Mouse (Mus musculus) midbrain, postnatal 0 days (tissue): ENCODE measurements at regions not wholly inside any gene's neighbourhood (a gene's known extent, or its start where the extent isn't known, plus 50 kb on each side); places are given as distances from the start of the nearest gene placed in this dataset.

Source experiments
- ATAC-seq: fragments of 200-750 bp; cut with Nextera tagmentation; 2 replicates; pipeline ENCODE4 v1.8.0; 2017; ENCODE audit warnings: moderate number of reproducible peaks, mild to moderate bottlenecking, moderate TSS enrichment, moderate library complexity; ENCODE audit not compliant: low FRiP score
- DNase-seq: peaks from one replicate; pipeline ENCODE4 v3.0.0-alpha.2; 2015; ENCODE audit warnings: low spot score
- H3K27ac ChIP-seq: fragments of 300-500 bp; sonication (generic); 2 replicates; pipeline ENCODE4 v1.5.1; 2014; ENCODE audit warnings: low read depth, mild to moderate bottlenecking, low read length, mixed read lengths
- H3K27me3 ChIP-seq: fragments of 300-500 bp; sonication (generic); 2 replicates; pipeline ENCODE4 v1.6.1; 2014; ENCODE audit warnings: low read length, control low read depth, mixed read lengths; ENCODE audit not compliant: insufficient read depth
- H3K36me3 ChIP-seq: fragments of 300-500 bp; sonication (generic); 2 replicates; pipeline ENCODE4 v1.6.1; 2014; ENCODE audit warnings: low read length, control low read depth, mixed read lengths; ENCODE audit not compliant: insufficient read depth
- H3K4me1 ChIP-seq: fragments of 300-500 bp; sonication (generic); 2 replicates; pipeline ENCODE4 v1.6.1; 2014; ENCODE audit warnings: mild to moderate bottlenecking, control low read depth, antibody characterized with exemption, low read length, mixed read lengths; ENCODE audit not compliant: insufficient read depth
- H3K4me2 ChIP-seq: fragments of 300-500 bp; sonication (generic); 2 replicates; pipeline ENCODE4 v1.6.1; 2014; ENCODE audit warnings: low read depth, mild to moderate bottlenecking, low read length, mixed read lengths; ENCODE audit not compliant: poor library complexity, severe bottlenecking
- H3K4me3 ChIP-seq: fragments of 300-500 bp; sonication (generic); 2 replicates; pipeline ENCODE4 v1.5.1; 2014; ENCODE audit warnings: low read depth, mild to moderate bottlenecking, low read length, moderate library complexity
- H3K9ac ChIP-seq: fragments of 300-500 bp; sonication (generic); replicated peaks from 2 replicates; pipeline ENCODE4 v1.6.1; 2014; ENCODE audit warnings: mild to moderate bottlenecking, low read length, moderate library complexity, mixed read lengths; ENCODE audit not compliant: poor library complexity, severe bottlenecking
- H3K9me3 ChIP-seq: fragments of 300-500 bp; sonication (generic); 2 replicates; pipeline ENCODE4 v1.6.1; 2016; ENCODE audit warnings: low read length, control low read depth
- CTCF ChIP-seq: IDR thresholded peaks from 2 replicates; pipeline ENCODE4 v1.5.1; 2016; ENCODE audit warnings: antibody characterized with exemption, mild to moderate bottlenecking
- WGBS: fragments of 180-500 bp; shearing (Covaris S2); extraction: QIAGEN DNeasy Blood & Tissue Kit; methylation state at CpG from one replicate; pipeline ENCODE4 v1.1.7; 2014; 5-methylcytosine and 5-hydroxymethylcytosine counted together

DNA sequence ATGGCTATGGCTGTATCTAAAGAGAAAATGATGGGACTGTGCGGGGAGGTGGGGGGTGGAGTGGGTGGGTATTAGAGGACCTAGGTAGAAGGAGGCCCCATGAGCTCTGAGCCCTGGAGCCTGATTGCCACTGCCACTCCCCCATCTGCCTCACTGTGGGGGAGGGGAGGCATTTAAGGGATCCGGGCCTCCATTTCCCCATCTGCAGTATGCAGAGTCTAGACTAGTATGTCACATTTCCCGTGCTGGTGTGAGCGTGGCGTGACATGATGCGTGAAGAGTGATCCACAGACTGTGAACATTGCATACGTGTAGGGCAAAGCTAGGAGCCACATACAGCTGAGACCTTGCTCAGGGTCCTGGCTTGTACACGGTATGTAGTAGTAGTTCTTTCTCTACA is 140.7 kb downstream of the Pja1 start:
- no peaks in the 10 kb centered on the region for H3K36me3 ChIP-seq
- WGBS, result 91% methylated on average over 8 of the region's 8 CpGs
- H3K4me1 ChIP-seq, result no peaks in the 10 kb centered on the region
- no peaks in the 10 kb centered on the region for H3K9me3 ChIP-seq
- H3K4me2 ChIP-seq, result no peak overlapping the region
- H3K9ac ChIP-seq, result no peak overlapping the region
- no peak for TF ChIP-seq CTCF
- ATAC-seq, result no peak
- no peak overlapping the region for H3K4me3 ChIP-seq
- DNase-seq, result no peak
- H3K27me3 ChIP-seq, result peaks cover 3% of the 10 kb centered on the region; the same call in 1 of the 2 replicates
- no peak overlapping the region for H3K27ac ChIP-seq

- H3K4me1 ChIP-seq, result no peaks in the 10 kb centered on the region
- no peak overlapping the region for H3K27ac ChIP-seq
- no peak overlapping the region for H3K9ac ChIP-seq
- H3K4me2 ChIP-seq, result no peak overlapping the region
- TF ChIP-seq CTCF, result no peak
- no peaks in the 10 kb centered on the region for H3K9me3 ChIP-seq
- peaks cover 3% of the 10 kb centered on the region; the same call in 1 of the 2 replicates for H3K27me3 ChIP-seq
- ATAC-seq, result no peak
- WGBS, result 67% methylated on average over 4 of the region's 4 CpGs
- no peak for DNase-seq
- no peak overlapping the region for H3K4me3 ChIP-seq
- H3K36me3 ChIP-seq, result no peaks in the 10 kb centered on the region
These were observed 142.5 kb downstream of the Pja1 start for GRCm38 (mm10) chrX:99328576-99328975.

DNA sequence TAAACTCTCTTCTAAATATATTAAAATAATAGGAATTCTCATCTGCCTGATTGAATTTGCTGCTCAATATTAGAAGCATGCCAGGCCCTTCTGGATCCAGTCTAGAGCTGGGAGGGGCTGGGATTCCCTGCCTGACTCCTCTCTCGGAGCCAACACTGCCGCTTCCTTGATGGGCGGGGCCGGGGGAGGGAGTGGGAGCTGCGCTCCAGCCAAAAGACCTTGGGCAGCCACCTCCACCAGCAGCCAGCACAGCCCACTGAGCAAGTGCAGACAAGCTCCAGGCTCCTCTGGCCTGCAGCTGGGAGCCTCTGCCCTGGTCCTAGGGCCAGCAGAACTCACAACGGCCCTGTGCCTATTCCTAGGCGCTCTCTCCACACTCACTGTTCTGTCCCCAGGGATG is 144.9 kb downstream of the Pja1 start:
- ATAC-seq (no peak), DNase-seq (peak; percentile 55)
- Histone ChIP-seq H3K9me3 (no peaks in the 10 kb centered on the region), H3K27me3 (peaks cover 3% of the 10 kb centered on the region; the same call in 1 of the 2 replicates), H3K4me3 (no peak overlapping the region), H3K4me1 (no peaks in the 10 kb centered on the region), H3K27ac (no peak overlapping the region), H3K36me3 (no peaks in the 10 kb centered on the region), H3K9ac (no peak overlapping the region), H3K4me2 (no peak overlapping the region)
- WGBS, result 45% methylated on average over 7 of the region's 7 CpGs
- TF ChIP-seq CTCF, result no peak

DNA sequence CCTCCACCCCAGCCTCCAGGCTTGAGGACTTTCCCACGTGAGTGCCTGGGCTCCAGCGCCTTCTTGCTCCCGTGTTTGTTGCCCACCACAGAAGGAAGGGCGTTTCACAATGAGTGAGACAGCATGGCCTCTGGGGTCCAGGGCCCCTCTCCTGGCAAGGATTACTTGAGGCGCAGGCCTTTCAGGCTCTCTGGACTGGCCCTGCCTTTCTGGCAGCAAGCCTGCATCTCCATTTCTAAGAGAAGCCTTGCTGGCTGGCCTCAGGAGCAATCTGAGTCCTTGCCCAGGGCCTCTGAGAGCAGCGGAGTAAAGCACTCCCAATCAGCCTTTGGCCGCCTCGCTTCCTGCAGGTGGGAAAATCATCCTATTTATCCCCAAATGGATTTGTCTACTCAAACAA is 145.6 kb downstream of the Pja1 start:
- H3K36me3 ChIP-seq, result no peaks in the 10 kb centered on the region
- TF ChIP-seq CTCF, result no peak
- no peak overlapping the region for H3K4me3 ChIP-seq
- no peak overlapping the region for H3K27ac ChIP-seq
- no peaks in the 10 kb centered on the region for H3K4me1 ChIP-seq
- DNase-seq (peak; percentile 64), ATAC-seq (0 out of 2 replicates have a peak, but pooled peaks have one; percentile 31)
- peaks cover 3% of the 10 kb centered on the region; the same call in 1 of the 2 replicates for H3K27me3 ChIP-seq
- H3K9me3 ChIP-seq, result no peaks in the 10 kb centered on the region
- H3K4me2 ChIP-seq, result no peak overlapping the region
- H3K9ac ChIP-seq, result no peak overlapping the region
- 38% methylated on average over 8 of the region's 8 CpGs for WGBS

DNA sequence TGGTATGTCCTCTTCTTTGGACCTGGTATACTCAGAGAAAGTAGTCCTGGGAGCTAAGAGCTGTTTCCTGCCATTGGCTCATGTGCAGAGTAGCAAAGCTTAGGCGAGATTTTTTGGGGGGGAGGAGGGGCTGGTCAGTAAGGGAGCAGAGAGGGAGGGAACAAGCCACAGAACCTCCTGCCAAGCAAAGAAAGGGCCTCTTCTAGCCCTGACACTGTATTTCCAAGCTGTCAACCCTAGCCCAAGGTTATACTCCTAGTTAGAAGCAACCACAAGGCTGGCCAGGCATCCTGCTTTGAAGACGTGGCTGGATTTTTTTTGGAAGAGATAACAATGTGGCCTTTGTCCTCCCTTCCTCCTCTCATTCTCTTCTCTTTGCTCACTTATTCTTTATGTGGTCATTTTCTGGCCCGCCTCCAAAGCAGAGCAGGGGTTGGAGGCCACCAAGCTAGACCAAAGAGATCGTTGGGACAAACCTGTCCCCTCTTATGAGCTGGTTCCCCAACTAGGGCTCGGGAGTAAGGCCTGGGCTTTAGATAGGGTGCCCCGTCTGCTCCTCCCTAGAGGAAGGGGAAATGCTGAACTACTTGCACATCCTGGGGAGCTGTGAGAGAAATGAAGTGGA is 146.4 kb downstream of the Pja1 start:
- Histone ChIP-seq H3K9ac (no peak overlapping the region), H3K27ac (no peak overlapping the region), H3K4me2 (no peak overlapping the region), H3K9me3 (no peaks in the 10 kb centered on the region), H3K27me3 (peaks cover 3% of the 10 kb centered on the region; the same call in 1 of the 2 replicates), H3K4me3 (no peak overlapping the region), H3K36me3 (no peaks in the 10 kb centered on the region), H3K4me1 (no peaks in the 10 kb centered on the region)
- WGBS, result 60% methylated on average over 6 of the region's 6 CpGs
- ATAC-seq (no peak), DNase-seq (no peak)
- TF ChIP-seq CTCF, result no peak

DNA sequence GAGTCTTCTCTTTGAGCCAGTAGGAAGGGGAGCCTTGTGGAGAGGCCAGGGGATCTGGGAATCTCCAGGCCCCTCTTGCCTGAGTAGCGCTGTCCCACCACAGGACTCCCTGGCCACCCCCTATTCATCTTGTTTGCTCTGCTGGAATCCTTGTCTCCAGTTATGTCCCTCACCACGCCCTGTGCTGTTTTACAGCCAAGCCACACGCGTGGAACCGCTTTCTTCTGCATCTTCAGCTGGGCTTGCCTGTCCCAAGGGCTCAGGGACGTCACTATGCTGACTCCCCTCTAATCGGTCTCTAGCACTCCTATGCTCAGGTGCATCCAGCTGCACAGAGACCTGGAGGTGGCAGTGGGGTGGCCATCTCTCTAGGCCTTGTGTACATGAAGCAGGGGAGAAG is 151.3 kb downstream of the Pja1 start:
- DNase-seq (no peak), ATAC-seq (no peak)
- no peaks in the 10 kb centered on the region for H3K9me3 ChIP-seq
- H3K4me2 ChIP-seq, result no peak overlapping the region
- WGBS, result 69% methylated on average over 7 of the region's 7 CpGs
- H3K27me3 ChIP-seq, result 0 out of 2 replicates have a peak, but pooled peaks cover 7% of the 10 kb centered on the region
- no peaks in the 10 kb centered on the region for H3K36me3 ChIP-seq
- TF ChIP-seq CTCF, result no peak
- H3K9ac ChIP-seq, result no peak overlapping the region
- no peaks in the 10 kb centered on the region for H3K4me1 ChIP-seq
- H3K27ac ChIP-seq, result no peak overlapping the region
- no peak overlapping the region for H3K4me3 ChIP-seq
